Mouse (Mus musculus) heart, embryonic 14.5 days (tissue): ENCODE measurements at regions not wholly inside any gene's neighbourhood (a gene's known extent, or its start where the extent isn't known, plus 50 kb on each side); places are given as distances from the start of the nearest gene placed in this dataset.
A peak's percentile ranks its signal among the peaks of the same experiment; 100 is the strongest.

Source experiments
- ATAC-seq: fragments of 200-750 bp; cut with Nextera tagmentation; 2 replicates; pipeline ENCODE4 v1.8.0; 2017; ENCODE audit warnings: low read depth, moderate TSS enrichment; ENCODE audit not compliant: insufficient number of reproducible peaks, insufficient read depth, low FRiP score
- H3K27ac ChIP-seq, 2 experiments: fragments of 200-500 bp in 1 of 2; fragments of 300-500 bp in 1 of 2; sonication (generic) in 1 of 2; replicated peaks in 1 of 2; 2 replicates each; pipeline ENCODE4 v1.5.1; 2012 to 2014; ENCODE audit warnings: low read depth in 2 of 2, low read length in 2 of 2, control low read depth in 1 of 2, mild to moderate bottlenecking in 1 of 2, mixed read lengths in 1 of 2; ENCODE audit not compliant: control insufficient read depth in 1 of 2, insufficient read depth in 1 of 2
- H3K27me3 ChIP-seq: fragments of 300-500 bp; sonication (generic); 2 replicates; pipeline ENCODE4 v1.6.1; 2014; ENCODE audit warnings: mild to moderate bottlenecking, low read length, control low read depth; ENCODE audit not compliant: control insufficient read depth, insufficient read depth
- H3K36me3 ChIP-seq: fragments of 300-500 bp; sonication (generic); 2 replicates; pipeline ENCODE4 v1.6.1; 2014; ENCODE audit warnings: mild to moderate bottlenecking, control low read depth, low read length, mixed read lengths; ENCODE audit not compliant: control insufficient read depth, insufficient read depth
- H3K4me1 ChIP-seq, 2 experiments: fragments of 200-500 bp in 1 of 2; fragments of 300-500 bp in 1 of 2; sonication (generic) in 1 of 2; 2 replicates each; pipeline ENCODE4 v1.6.1; 2012 to 2014; ENCODE audit warnings: low read length in 2 of 2, control low read depth in 1 of 2, mixed read lengths in 1 of 2; ENCODE audit not compliant: control insufficient read depth in 2 of 2, insufficient read depth in 2 of 2
- H3K4me2 ChIP-seq: fragments of 300-500 bp; sonication (generic); 2 replicates; pipeline ENCODE4 v1.6.1; 2014; ENCODE audit warnings: mild to moderate bottlenecking, low read length
- H3K4me3 ChIP-seq, 2 experiments: fragments of 200-500 bp in 1 of 2; fragments of 300-500 bp in 1 of 2; sonication (generic) in 1 of 2; 2 replicates each; pipeline ENCODE4 v1.5.1; 2012 to 2014; ENCODE audit warnings: low read length in 2 of 2, mild to moderate bottlenecking in 2 of 2, control low read depth in 1 of 2, low read depth in 1 of 2, moderate library complexity in 1 of 2; ENCODE audit not compliant: control insufficient read depth in 1 of 2, insufficient read depth in 1 of 2
- H3K9ac ChIP-seq: fragments of 300-500 bp; sonication (generic); 2 replicates; pipeline ENCODE4 v1.6.1; 2014; ENCODE audit warnings: mild to moderate bottlenecking, low read length
- H3K9me3 ChIP-seq: fragments of 300-500 bp; sonication (generic); 2 replicates; pipeline ENCODE4 v1.6.1; 2016; ENCODE audit warnings: low read length, control low read depth; ENCODE audit not compliant: control insufficient read depth
- WGBS: fragments of 180-500 bp; shearing (Covaris S2); extraction: QIAGEN DNeasy Blood & Tissue Kit; methylation state at CpG from one replicate; pipeline ENCODE4 v1.1.7; 2014; 5-methylcytosine and 5-hydroxymethylcytosine counted together

DNA sequence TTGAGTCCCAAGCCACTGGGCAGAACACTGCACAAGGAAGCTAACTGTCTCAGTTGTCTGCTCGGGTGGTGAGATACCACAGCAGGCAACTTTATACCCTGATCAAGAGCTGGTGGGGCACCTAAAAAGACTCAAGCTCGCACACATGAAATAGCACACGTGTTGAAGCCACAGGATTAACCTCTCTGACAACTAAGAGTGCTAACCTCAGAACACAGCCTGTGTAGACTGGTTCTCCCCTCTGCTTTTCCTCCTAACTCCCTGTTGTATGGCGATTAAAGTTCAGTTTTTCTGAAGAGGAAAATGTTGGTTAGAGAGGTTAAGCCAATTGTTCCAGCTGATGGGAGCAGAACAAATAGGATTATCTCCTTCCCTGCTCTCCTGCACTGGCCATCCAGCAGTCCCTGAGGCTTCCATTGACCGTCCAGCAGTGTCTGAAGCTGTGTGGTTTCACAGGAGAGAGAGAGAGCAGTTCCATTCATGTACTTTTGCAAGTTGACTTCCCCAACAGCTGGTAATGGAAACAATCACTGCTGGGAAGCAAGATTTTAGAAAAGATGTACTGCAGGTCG lies 239.6 kb upstream of the Kif2a start:
- Histone ChIP-seq H3K4me1 (no peaks in the 10 kb centered on the region), H3K9ac (no peak overlapping the region), H3K4me2 (no peak overlapping the region), H3K27ac (no peak overlapping the region), H3K36me3 (no peaks in the 10 kb centered on the region), H3K9me3 (no peaks in the 10 kb centered on the region), H3K4me3 (no peak overlapping the region), H3K27me3 (no peaks in the 10 kb centered on the region)
- WGBS, result 69% methylated on average over 6 of the region's 6 CpGs
- no peak for ATAC-seq

- WGBS, result 76% methylated on average over 4 of the region's 4 CpGs
- no peaks in the 10 kb centered on the region for H3K9me3 ChIP-seq
Measured at GRCm38 (mm10) chr13:107260274-107260673, 238.3 kb upstream of the Kif2a start.

DNA sequence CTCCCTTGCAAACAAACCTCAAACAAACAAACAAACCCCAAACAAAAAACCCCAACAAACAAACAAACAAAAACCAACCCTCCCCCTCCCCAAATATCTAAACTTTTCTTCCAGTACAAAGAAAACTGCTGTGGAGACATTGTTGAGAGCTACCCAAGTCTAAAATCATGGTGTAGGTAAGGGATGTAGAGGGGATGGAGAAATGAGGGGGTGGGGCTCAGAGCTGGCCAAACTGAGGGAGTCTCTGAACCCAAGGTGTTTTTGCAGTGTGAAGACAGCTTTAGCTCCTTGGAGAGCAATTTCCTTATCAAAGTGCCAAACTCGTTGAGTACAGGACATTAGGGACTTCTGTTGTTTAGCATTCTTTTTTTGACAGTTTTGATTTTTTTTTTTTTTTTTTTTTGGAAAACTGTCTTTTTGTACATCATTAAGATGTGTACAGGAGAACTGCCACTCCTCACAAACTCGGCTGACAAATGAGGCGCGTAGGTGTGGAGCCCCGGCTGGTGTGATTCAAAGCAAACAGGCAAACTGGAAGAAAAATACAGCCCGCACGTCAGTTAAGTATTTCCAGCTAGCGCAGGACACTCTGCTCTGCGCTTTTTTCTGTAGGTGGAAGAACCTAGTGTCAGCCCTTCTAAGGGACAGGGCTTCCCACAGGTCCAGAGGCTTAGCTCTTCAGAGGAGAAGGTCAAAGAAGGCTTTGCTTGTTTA lies 226.0 kb upstream of the Kif2a start:
- no peak overlapping the region for H3K4me3 ChIP-seq
- 24% methylated on average over 9 of the region's 9 CpGs for WGBS
- no peaks in the 10 kb centered on the region for H3K4me1 ChIP-seq
- H3K4me2 ChIP-seq, result no peak overlapping the region
- ATAC-seq, result no peak
- H3K9ac ChIP-seq, result no peak overlapping the region
- no peak overlapping the region for H3K27ac ChIP-seq
- no peaks in the 10 kb centered on the region for H3K36me3 ChIP-seq
- H3K9me3 ChIP-seq, result no peaks in the 10 kb centered on the region
- no peaks in the 10 kb centered on the region for H3K27me3 ChIP-seq

More at GRCm38 (mm10) chr13:107260274-107260673, 238.3 kb upstream of the Kif2a start:
- H3K4me2 ChIP-seq, result no peak overlapping the region
- no peaks in the 10 kb centered on the region for H3K36me3 ChIP-seq
- no peaks in the 10 kb centered on the region for H3K27me3 ChIP-seq
- no peak overlapping the region for H3K9ac ChIP-seq
- no peak for ATAC-seq
- no peak overlapping the region for H3K27ac ChIP-seq
- H3K4me3 ChIP-seq, result no peak overlapping the region
- H3K4me1 ChIP-seq, result no peaks in the 10 kb centered on the region

DNA sequence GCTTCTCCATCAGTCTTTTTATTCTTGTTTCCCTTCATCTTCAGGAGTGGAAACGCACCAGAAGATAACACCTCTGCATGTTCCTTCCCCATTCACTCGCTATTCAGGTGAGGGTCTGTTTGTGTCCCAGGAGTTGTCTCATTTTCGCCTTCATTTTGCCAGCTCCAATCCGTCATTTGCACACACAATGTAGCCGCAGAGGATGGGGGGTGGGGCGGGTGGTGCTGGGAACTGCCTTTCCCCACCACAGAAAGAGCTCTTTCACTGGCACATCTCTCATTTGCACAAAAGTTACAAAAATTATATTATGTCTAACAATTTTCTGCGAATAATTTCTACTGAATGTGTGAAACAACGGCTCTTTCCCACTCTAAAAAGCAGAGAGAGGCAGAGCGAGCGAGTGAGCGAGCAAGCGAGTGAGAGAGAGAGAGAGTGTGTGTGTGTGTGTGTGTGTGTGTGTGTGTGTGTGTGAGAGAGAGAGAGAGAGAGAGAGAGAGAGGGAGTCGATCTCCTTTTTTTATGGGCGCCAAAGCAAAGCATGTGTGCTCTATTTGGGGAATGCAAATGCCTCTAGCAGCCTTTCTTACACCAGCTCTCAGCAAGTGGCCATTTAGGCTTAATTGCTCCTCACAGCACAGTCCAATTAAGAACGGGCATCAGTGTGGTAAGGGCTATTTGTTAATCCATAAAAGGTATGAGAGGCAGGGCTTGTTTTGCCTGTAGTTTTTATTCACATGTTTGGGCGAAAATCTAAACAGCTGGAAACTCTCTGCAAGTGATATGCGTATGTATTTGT lies 225.2 kb upstream of the Kif2a start:
- peak overlapping the region; percentile 6 to 18 for H3K4me3 ChIP-seq
- H3K27me3 ChIP-seq, result no peaks in the 10 kb centered on the region
- H3K9me3 ChIP-seq, result no peaks in the 10 kb centered on the region
- H3K36me3 ChIP-seq, result no peaks in the 10 kb centered on the region
- H3K4me1 ChIP-seq, result no peaks in the 10 kb centered on the region
- H3K4me2 ChIP-seq, result peak overlapping the region; percentile 56
- WGBS, result 34% methylated on average over 17 of the region's 17 CpGs
- no peak overlapping the region for H3K9ac ChIP-seq
- no peak overlapping the region for H3K27ac ChIP-seq
- ATAC-seq, result no peak

- Histone ChIP-seq H3K9ac (no peak overlapping the region), H3K36me3 (no peaks in the 10 kb centered on the region), H3K9me3 (no peaks in the 10 kb centered on the region), H3K27ac (no peak overlapping the region), H3K4me1 (no peaks in the 10 kb centered on the region), H3K4me2 (no peak overlapping the region), H3K27me3 (no peaks in the 10 kb centered on the region), H3K4me3 (no peak overlapping the region)
- no peak for ATAC-seq
- 55% methylated on average over 3 of the region's 3 CpGs for WGBS
Measured at GRCm38 (mm10) chr13:107244173-107244572, 222.2 kb upstream of the Kif2a start.

GRCm38 (mm10) chr13:107239035-107239387 lies 217.1 kb upstream of the Kif2a start:
- Histone ChIP-seq H3K36me3 (no peaks in the 10 kb centered on the region), H3K4me1 (no peaks in the 10 kb centered on the region), H3K9ac (no peak overlapping the region), H3K9me3 (no peaks in the 10 kb centered on the region), H3K27me3 (no peaks in the 10 kb centered on the region), H3K4me3 (no peak overlapping the region), H3K4me2 (no peak overlapping the region), H3K27ac (no peak overlapping the region)
- WGBS, result 39% methylated on average over 4 of the region's 4 CpGs
- no peak for ATAC-seq

GRCm38 (mm10) chr13:107238364-107239034 lies 216.6 kb upstream of the Kif2a start:
- Histone ChIP-seq H3K27me3 (no peaks in the 10 kb centered on the region), H3K9ac (no peak overlapping the region), H3K4me3 (no peak overlapping the region), H3K9me3 (no peaks in the 10 kb centered on the region), H3K4me1 (no peaks in the 10 kb centered on the region), H3K4me2 (no peak overlapping the region), H3K36me3 (no peaks in the 10 kb centered on the region), H3K27ac (no peak overlapping the region)
- 42% methylated on average over 9 of the region's 9 CpGs for WGBS
- no peak for ATAC-seq
